Mouse (Mus musculus) embryonic stem cell, embryonic (primary cell): ENCODE data around the gene Lat.

Experiments used
- CTCF ChIA-PET, 4 experiments: fragments of 300-600 bp in 2 of 4; fragments of 350-600 bp in 2 of 4; sonication (Branson Sonifier 250); formaldehyde crosslinking; loops; one replicate each; lab custom pipeline; 2022; ENCODE audit warnings: inconsistent platforms in 2 of 4; lab: Charles Lee
- POLR2A ChIA-PET, 4 experiments: fragments of 300-600 bp in 2 of 4; fragments of 350-600 bp in 2 of 4; sonication (Branson Sonifier 250); formaldehyde crosslinking; loops; one replicate each; lab custom pipeline; 2022; ENCODE audit warnings: antibody characterized with exemption in 4 of 4, inconsistent platforms in 1 of 4; lab: Charles Lee

The Lat gene

GRCm38 (mm10) chr7:126383565-126383964 is 14.2 kb upstream of the Lat start:
- CTCF ChIA-PET, result interaction anchor here in 1 of 4 experiments (0.6 kb wide), 1 partner anchor 110 kb away, joined by 4 read pairs; no protein-coding TSS in a partner anchor
- POLR2A ChIA-PET, result interaction anchor here in 2 of 4 experiments (1.0 to 13.5 kb wide), 9 partner anchors 8 to 119 kb away, joined by 3 to 87 read pairs (median 4); no protein-coding TSS in a partner anchor

DNA sequence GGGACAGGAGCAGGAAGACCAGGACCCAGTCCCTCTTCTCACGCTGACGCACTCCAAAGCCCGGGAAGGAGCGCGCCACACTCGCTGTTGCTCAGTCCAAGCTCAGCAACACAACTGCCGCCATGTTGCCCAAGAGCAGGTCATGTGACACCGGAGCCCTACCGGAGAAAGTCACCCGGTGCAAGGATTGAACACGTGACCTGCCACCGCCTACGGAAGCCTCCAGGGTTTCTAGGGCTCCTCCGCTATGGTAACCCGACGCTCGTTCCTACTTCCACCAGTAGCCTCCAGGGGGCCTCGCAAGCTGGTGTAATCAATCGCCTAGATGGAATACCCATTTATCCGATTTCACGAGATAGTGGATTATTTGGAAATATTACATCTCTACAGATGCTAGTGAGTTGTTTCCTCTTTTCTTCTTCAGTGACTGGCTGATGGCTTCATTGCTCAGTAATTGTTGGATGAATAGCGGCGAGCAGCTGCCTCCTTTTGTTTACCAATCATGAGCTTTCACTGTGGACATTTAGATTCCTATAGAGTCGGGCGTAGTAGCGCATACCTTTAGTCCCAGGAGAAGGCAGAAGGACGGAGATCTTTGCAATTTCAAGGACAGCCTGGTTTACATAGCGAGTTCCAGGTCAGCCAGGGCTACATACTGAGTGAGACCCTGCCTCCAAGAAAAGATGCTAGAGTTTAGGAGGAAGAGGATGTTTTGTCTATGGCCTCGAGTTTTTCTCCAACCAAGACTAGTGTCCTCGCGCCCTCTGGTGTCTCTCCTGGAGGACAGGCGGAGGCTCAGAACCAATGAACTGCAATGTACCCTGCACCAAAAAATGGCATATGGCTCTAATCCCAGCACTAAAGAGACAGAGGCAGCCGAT is 8.1 kb upstream of the Lat start, which contains the start of gene Spns1:
Gene Spns1 (minus strand): TSS at position 173 of the 881 bp plus-strand sequence.
- ChIA-PET POLR2A (interaction anchor here (0.5 to 3.0 kb wide), 68 partner anchors 8 to 206 kb away, joined by 3 to 68 read pairs (median 5); partner anchors contain the start of genes Sh2b1 (in 2 of the 4), Eif3c (in 1 of the 4), Nfatc2ip (in 1 of the 4) and Rabep2 (in 1 of the 4)), CTCF (interaction anchor here (0.6 to 2.8 kb wide), 46 partner anchors 8 to 271 kb away, joined by 3 to 37 read pairs (median 4); partner anchors contain the start of genes Lat (in 2 of the 4), Eif3c (in 1 of the 4), Sh2b1 (in 1 of the 4) and Tufm (in 1 of the 4))

- CTCF ChIA-PET, result interaction anchor here (0.6 to 2.8 kb wide), 35 partner anchors 7 to 248 kb away, joined by 3 to 37 read pairs (median 4); partner anchors contain the start of genes Lat (in 2 of the 4), Eif3c (in 1 of the 4), Sh2b1 (in 1 of the 4) and Tufm (in 1 of the 4)
Observed at GRCm38 (mm10) chr7:126376903-126377277, 7.5 kb upstream of the Lat start.

GRCm38 (mm10) chr7:126375012-126375411 is 5.6 kb upstream of the Lat start:
- ChIA-PET POLR2A (interaction anchor here in 2 of 4 experiments (1.4 to 3.0 kb wide), 8 partner anchors 10 to 100 kb away, joined by 3 to 68 read pairs (median 17); partner anchors contain the start of gene Sh2b1 (in 1 of the 2)), CTCF (interaction anchor here in 1 of 4 experiments (0.6 kb wide), 1 partner anchor 24 kb away, joined by 4 read pairs; no protein-coding TSS in a partner anchor)

More at GRCm38 (mm10) chr7:126376903-126377277, 7.5 kb upstream of the Lat start:
- POLR2A ChIA-PET, result interaction anchor here (0.6 to 3.0 kb wide), 55 partner anchors 9 to 253 kb away, joined by 3 to 68 read pairs (median 5); partner anchors contain the start of genes Eif3c (in 1 of the 4), Nfatc2ip (in 1 of the 4), Rabep2 (in 1 of the 4) and Sh2b1 (in 1 of the 4)

DNA sequence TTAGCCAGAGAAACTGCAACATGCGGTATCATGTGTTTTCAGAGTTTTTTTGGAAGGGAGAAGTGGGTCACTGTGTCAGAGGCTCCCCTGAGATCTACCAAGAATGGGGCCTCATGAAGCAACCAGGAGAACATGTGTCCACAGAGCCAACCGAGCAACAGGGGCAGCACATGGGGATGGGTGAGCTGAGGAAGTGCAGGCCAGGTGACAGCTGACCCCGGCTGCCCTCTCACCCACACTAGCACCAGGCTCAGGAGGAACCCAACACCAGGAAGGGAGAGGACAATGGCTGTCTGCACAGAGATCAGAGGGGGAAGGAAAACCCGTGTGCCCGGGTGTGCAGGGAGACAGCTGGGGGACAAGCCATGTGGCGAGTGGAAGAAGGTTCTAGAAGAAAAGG is 5.2 kb upstream of the Lat start:
- CTCF ChIA-PET, result interaction anchor here in 2 of 4 experiments (0.7 kb wide), 2 partner anchors 15 to 269 kb away, joined by 3 to 4 read pairs; no protein-coding TSS in a partner anchor
- POLR2A ChIA-PET, result interaction anchor here in 2 of 4 experiments (0.7 to 2.4 kb wide), 6 partner anchors 8 to 101 kb away, joined by 3 to 14 read pairs (median 4); partner anchors contain the start of gene Sh2b1 (in 1 of the 2)

DNA sequence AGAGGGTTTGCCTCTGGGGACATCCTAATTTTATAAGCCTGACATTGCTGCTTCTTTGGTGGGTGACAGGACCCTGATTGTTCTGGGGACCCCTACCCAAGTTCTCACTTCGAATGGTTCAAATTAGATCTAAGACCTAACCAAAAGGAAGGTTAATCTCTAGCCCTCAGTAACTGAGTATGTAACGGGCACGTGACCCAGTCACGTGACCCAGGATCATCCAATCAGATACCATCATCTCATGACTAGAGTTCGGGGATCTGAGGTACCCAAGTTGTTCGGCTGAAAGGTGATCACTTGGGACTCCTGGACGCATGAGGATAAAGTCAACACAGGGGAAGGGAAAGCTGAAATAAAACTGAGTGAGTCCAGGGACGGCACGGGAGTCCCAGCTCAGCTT is 3.6 kb upstream of the Lat start:
- ChIA-PET POLR2A (interaction anchor here in 2 of 4 experiments (1.0 to 2.4 kb wide), 6 partner anchors 12 to 58 kb away, joined by 3 to 14 read pairs (median 4); no protein-coding TSS in a partner anchor), CTCF (no interaction called here)

GRCm38 (mm10) chr7:126368367-126368766 is 1.0 kb downstream of the Lat start:
- POLR2A ChIA-PET, result interaction anchor here in 2 of 4 experiments (0.6 to 2.9 kb wide), 12 partner anchors 9 to 110 kb away, joined by 3 to 11 read pairs (median 4); partner anchors contain the start of genes Spns1 (in 2 of the 2), Sbk1 (in 1 of the 2) and Sh2b1 (in 1 of the 2)
- CTCF ChIA-PET, result interaction anchor here in 2 of 4 experiments (0.7 to 1.3 kb wide), 3 partner anchors 9 to 99 kb away, joined by 3 to 6 read pairs (median 3); partner anchors contain the start of gene Spns1 (in 1 of the 2)

DNA sequence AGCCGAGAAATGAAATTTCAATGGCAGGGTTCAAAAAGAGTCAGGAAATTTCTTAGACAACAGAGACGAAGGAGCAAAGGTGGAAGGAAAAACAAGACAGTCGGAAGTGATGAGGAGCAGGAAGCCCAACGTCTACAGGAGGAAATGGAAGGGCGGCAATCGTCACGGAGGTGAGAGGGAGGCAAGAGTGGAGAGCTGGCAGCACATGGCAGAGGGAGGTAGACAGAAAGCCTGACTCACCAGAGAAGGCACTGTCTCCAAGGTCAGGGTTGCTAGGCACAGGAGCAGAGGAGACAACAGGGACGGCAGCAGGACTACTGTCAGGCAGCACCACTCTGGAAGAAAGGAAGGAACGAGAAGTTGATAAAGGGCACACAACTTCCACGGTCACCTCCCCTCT is 1.7 kb downstream of the Lat start:
- CTCF ChIA-PET, result interaction anchor here in 2 of 4 experiments (0.7 to 1.2 kb wide), 2 partner anchors 41 to 100 kb away, joined by 3 read pairs; no protein-coding TSS in a partner anchor
- POLR2A ChIA-PET, result interaction anchor here in 1 of 4 experiments (1.4 to 1.5 kb wide), 2 partner anchors 10 to 20 kb away, joined by 3 to 5 read pairs; partner anchors contain the start of gene Spns1

- ChIA-PET CTCF (no interaction called here), POLR2A (interaction anchor here in 3 of 4 experiments (0.6 to 1.8 kb wide), 3 partner anchors 14 to 37 kb away, joined by 3 to 5 read pairs (median 4); partner anchors contain the start of gene Spns1 (in 2 of the 3))
Observed at GRCm38 (mm10) chr7:126363038-126363437, 6.3 kb downstream of the Lat start.

DNA sequence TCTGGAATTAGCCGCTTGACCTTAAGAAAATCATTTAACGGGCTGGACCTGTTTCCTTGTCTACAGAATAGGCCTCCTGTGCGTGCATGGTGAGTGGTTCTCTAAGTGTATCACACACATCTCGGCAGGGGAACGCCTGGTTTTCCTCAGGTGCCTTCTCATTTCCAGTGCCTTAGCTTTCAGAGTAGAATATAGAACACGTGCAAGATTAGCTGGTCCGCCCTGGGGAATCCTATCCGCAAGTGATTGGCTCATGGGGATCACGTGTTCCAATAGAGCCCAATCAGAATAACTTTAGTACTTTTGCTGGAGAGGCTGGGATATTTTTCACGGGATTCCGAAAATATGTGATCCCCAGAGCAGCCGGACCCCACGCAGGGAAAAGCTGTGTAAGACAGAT is 10.3 kb downstream of the Lat start:
- ChIA-PET CTCF (interaction anchor here in 2 of 4 experiments (0.9 to 2.4 kb wide), 6 partner anchors 10 to 98 kb away, joined by 3 to 8 read pairs (median 4); partner anchors contain the start of genes Lat (in 2 of the 2) and Spns1 (in 2 of the 2)), POLR2A (interaction anchor here (0.5 to 4.1 kb wide), 23 partner anchors 10 to 1419 kb away, joined by 3 to 20 read pairs (median 3); partner anchors contain the start of genes Lat (in 3 of the 4), Spns1 (in 3 of the 4), Apobr (in 1 of the 4) and Sbk1 (in 1 of the 4))

DNA sequence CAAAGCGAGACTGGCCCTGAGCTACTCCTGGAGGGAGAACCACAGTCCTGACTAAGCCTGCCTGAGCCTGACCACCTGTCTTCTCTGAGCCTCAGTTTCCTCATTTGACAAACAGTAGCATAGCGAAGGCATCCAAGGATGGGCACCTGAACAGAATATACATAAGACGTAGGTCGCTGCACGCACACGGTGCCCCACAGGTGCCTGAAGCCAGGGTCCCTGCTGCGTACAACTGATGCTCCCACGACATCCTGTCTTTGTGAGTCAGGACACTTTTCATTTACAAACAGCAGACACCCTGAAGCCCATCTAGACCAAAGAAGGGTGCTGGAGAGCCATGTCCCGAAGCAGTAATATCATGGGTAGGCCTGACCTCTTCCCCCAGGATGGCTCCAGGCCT is 11.0 kb downstream of the Lat start:
- ChIA-PET CTCF (interaction anchor here in 3 of 4 experiments (0.7 to 2.4 kb wide), 4 partner anchors 19 to 165 kb away, joined by 4 to 8 read pairs (median 6); partner anchors contain the start of gene Spns1 (in 2 of the 3)), POLR2A (interaction anchor here in 3 of 4 experiments (0.7 to 4.1 kb wide), 16 partner anchors 10 to 227 kb away, joined by 3 to 20 read pairs (median 6); partner anchors contain the start of genes Spns1 (in 3 of the 3), Apobr (in 1 of the 3), Lat (in 1 of the 3) and Sbk1 (in 1 of the 3))

- CTCF ChIA-PET, result interaction anchor here (0.6 to 2.4 kb wide), 6 partner anchors 20 to 165 kb away, joined by 3 to 8 read pairs (median 4); partner anchors contain the start of gene Spns1 (in 2 of the 4)
- POLR2A ChIA-PET, result interaction anchor here (0.6 to 4.1 kb wide), 15 partner anchors 9 to 198 kb away, joined by 3 to 20 read pairs (median 6); partner anchors contain the start of genes Spns1 (in 2 of the 4) and Lat (in 1 of the 4)
Observed at GRCm38 (mm10) chr7:126357838-126358237, 11.5 kb downstream of the Lat start.

DNA sequence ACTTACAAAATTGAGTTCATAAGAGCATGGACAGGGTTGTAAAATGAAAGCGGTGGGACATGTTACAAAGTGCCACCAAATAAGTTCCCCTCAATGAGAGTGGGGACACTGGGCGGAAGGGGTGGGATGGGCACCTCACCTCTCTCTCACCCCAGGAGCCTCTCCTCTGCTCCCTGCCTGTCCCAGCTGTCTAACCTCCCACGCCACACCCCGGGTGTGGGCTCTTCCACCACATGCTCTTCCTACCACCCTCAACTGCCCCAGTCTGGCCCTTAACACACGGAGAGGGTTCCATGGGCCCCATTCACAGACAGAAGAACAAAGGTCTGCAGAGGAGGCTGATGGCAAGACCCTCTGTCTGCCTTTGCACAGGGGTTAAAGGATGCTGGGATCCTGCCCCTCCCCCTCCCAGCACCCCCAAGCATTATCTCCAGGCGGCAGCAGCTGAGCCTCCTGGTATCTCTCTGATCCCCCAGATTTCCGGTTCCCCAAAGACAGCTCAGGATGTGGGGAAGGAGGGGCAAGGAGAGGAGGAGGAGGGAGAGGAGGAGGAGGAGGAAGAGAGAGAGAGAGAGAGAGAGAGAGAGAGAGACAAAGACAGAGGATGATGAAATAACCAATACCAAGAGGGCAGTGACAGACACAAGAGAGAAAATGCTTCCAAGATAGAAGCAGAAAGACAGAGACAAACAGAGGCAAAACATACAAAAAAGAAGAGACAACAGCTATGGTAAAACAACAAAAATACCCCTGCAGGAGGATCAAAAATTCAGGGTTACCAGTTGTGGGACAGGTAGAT is 12.4 kb downstream of the Lat start:
- POLR2A ChIA-PET, result interaction anchor here (0.6 to 4.1 kb wide), 10 partner anchors 11 to 108 kb away, joined by 3 to 20 read pairs (median 8); partner anchors contain the start of gene Spns1 (in 2 of the 4)
- CTCF ChIA-PET, result interaction anchor here in 3 of 4 experiments (0.6 to 1.0 kb wide), 5 partner anchors 20 to 242 kb away, joined by 3 read pairs; partner anchors contain the start of gene Spns1 (in 1 of the 3)

- CTCF ChIA-PET, result interaction anchor here in 2 of 4 experiments (1.0 to 1.7 kb wide), 2 partner anchors 21 to 32 kb away, joined by 3 to 4 read pairs; partner anchors contain the start of gene Spns1 (in 1 of the 2)
Observed at GRCm38 (mm10) chr7:126355847-126356597, 13.3 kb downstream of the Lat start.

More at GRCm38 (mm10) chr7:126355847-126356597, 13.3 kb downstream of the Lat start:
- POLR2A ChIA-PET, result interaction anchor here in 3 of 4 experiments (1.0 to 4.1 kb wide), 10 partner anchors 10 to 146 kb away, joined by 3 to 20 read pairs (median 6); partner anchors contain the start of gene Spns1 (in 3 of the 3)
